Mouse (Mus musculus) gastrocnemius, postnatal 36 days (tissue): Measurements from ENCODE around the gene Zfp277. TPM values are rescaled to one million over a fixed set of nuclear protein-coding genes. Genes with fewer than 3 reads are reported as not detected.

Experiments used
- DNase-seq, 2 experiments: peaks; one replicate each; pipeline ENCODE4 v3.0.0; 2022
- intact Hi-C: fragments of 180-260 bp; cut with DNase I; formaldehyde crosslinking; loops from one replicate; pipeline ENCODE4 v1.15.1; 2025
- total RNA-seq, 2 experiments: library from RNA; stranded (reverse); gene quantifications; 2 replicates each; pipeline ENCODE4 v1.2.3; 2021

Zfp277 gene
- total RNA-seq, 2 experiments from 2014 or later = 6.8 to 9.4 TPM

DNA sequence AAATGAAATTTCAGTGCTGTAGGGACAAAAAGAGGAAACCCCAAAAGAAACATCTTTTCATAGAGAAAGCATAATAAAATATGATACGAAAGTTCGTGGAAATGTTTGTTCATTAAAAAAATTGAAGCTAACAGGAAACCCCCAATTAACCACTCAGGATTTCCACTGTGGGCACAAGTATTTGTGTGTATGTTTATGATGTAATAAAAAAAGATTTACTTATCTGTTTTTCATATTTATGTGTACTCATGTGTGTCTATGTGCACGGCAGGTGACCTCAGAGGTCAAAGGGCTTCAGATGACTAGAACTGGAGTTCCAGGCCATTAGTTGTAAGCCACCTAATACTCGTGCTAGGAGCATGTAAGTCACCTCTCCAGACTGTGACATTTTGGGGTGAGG is 173.0 kb downstream of the Zfp277 start:
- no peak for DNase-seq
- intact Hi-C loops = no loop called here

DNA sequence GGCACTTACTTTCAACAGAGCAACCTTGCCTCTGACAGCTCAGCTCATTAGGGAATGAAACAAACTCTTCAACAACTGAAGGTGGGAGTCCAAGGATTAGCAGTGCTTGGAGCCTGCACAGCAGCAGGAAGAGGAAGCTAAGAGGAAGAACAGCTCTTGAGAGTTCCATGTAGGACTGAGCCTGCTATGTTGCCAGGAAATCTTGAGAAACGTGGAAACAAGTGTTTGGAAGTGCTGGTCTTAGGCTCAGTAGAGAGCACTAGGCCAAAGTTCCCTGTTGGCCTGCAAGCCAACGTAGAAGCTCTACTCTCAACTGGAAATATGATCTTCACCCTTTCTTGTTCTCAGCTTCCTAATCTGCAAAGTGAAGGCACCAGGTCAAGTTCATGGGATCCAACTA is 177.4 kb downstream of the Zfp277 start:
- intact Hi-C loops = no loop called here
- DNase-seq = no peak

Other genes with a start within 250 kb of the Zfp277 start
- gene Lsmem1, start 246.4 kb downstream of the Zfp277 start, total RNA-seq = 10 to 100 TPM; 49.2 to 57.7 TPM
- 100 to 1,000 TPM in 1 of 2 experiments, 10 to 100 TPM in 1; 91.4 to 119 TPM for gene Ifrd1, start 197.4 kb downstream of the Zfp277 start, total RNA-seq
- gene Dock4, start 50 bp upstream of the Zfp277 start, total RNA-seq = 10 to 100 TPM; 10.4 to 11.6 TPM